Mouse (Mus musculus): ENCODE data around the gene Tbc1d30. TPM values are rescaled to one million over a fixed set of nuclear protein-coding genes. Genes with fewer than 3 reads are reported as not detected.
A peak's percentile ranks its signal among the peaks of the same experiment; 100 is the strongest.

Gene Tbc1d30
- total RNA-seq (2022), result 10 to 100 TPM in 1 of 4 experiments, 1 to 10 TPM in 3; 3.2 to 11.0 (median 7.9) TPM

DNA sequence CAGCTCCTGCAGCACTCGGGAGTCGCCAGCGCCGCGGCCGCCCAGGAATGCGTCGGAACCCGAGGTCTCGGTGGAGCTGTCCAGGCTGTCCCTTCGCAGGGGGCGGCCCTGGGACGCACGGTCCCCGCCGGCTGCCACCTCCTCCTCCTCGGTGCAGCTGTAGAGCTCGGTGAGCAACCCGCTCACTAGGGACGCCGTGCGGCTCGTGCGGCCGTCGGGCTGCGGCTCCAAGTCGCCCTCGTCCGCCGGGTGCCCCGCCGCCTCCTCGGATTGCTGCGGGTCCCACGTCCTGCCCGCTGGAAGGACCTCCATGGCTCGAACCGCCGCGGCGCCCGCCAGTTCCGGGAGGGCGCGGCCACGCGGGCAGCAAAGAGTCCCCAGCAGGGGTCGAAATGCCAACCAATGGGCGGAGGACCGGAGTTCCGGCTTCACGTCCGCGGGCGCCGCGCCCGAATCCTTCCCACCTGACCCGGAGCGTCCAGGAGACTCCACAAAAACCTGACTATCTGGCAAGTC, at the start of gene Tbc1d30:
Gene Tbc1d30 (minus strand): TSS at position 213 of the 516 bp plus-strand sequence.
- DNase-seq, result peak; percentile 46

DNA sequence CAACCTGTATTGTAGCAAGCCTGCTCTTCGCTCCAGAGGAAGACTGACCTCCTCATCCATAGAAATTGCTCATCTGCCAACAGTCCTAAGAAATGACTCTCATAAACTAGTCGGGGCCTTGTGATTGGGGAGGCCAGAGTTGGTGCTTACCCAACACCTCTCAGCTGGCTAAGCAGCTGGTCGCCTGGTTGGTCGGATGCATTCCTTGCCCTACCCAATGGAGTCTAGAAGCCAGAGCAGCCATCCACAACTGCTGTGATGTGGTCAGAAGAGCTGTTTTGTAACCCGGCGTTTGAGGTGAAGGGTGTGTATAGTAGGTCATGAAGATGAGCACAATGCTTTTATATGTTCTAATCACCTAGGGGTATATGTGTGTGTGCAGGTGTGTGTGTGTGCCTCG, 47.5 kb upstream of the Tbc1d30 start:
- no peak for DNase-seq

DNA sequence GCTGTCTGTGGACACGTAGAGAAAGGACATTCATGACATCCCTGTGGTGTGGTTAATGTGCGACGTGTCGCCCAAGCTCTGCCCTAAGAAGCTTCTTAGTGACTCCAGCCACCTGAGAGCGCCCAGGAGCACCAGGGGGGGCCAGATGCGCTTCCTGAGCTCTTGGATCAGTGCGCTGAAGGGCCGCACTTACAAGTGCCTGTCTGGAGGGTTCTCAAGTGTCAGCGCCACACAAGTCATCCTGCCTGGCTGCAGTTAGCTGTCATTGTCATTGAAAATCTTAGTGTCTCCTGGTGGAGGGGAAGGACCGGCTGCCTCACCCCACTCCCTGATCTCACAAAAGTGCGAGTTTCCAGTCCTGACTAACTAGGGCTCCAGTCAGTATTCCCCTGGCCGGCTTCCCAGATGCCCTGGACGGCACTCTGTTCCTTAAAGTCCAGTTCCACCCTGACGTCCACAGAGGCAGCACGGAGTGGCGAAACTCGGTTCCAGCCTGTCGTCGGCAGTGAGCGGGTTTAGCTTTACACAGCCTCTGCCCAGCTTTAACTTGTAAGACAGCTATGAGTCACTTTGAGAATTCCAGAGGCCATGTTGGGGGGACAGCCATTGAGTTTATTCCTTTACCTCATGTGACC, 44.6 kb upstream of the Tbc1d30 start:
- no peak for DNase-seq

DNA sequence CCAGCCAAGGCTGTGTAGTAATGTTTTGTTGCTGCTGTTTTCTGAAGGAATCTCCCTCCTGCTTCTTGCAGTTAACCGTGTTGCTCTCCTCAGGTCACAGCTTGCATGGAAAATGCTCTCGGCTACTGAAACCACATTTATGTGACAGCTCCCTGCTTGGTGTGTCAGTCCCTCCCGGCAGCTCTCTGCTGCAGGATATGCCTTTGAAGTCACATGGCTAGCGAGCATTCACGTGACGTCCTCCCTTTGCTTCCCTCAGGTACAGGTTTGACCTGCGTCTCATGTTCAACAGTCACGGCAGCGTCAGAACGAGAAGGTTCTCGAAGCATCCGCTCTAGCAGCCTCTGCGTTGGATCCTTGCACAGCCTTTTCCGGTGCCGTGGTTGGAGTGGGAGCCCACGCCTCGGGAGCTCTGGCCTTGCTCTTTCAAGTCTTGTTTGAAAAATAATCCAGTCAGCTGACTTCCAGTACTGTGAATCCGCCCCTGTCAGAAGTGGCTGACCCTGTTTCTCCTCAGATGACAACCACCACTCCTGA, 43.8 kb upstream of the Tbc1d30 start:
- peak; percentile 34 for DNase-seq

GRCm38 (mm10) chr10:121394270-121394669, 43.2 kb upstream of the Tbc1d30 start:
- no peak for DNase-seq

DNA sequence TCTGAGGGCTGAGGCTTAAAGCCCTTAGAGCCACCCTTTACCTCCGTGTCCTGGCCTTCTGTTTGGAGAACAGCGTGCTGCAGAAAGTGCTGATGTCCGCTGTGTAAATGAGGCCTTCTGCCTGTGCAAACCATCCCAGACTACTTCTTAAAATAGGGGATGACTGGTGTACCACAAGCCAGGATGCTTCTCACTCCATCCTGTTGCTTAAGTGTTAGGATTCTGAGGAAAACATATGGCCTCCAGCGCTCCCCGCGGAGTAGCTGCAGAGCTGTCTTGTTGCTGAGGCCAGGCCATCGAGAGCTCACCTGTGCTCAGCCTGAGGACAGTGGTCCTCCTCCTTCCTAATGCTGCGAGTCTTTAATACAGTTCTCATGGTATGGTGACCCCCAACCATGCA, 40.8 kb upstream of the Tbc1d30 start:
- no peak for DNase-seq

DNA sequence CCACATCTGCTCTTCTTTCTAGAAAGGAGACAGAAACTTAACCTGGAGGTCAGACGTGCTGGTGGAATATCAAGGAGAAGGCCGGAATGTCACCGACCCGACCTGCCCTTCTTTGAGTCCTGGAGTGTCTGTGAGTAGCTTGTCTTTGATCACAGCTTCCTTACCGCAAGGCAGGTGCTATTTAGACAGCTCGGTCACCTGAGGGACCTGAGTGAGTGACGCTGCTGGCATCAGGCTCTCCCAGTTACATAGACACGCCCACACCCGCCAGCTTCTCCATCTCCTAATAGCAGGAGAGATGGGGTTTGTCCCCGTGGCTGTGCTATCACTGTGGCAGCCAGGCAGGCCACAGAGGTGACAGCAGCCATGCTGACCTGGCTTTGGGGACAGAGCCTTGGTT, 39.5 kb upstream of the Tbc1d30 start:
- no peak for DNase-seq

DNA sequence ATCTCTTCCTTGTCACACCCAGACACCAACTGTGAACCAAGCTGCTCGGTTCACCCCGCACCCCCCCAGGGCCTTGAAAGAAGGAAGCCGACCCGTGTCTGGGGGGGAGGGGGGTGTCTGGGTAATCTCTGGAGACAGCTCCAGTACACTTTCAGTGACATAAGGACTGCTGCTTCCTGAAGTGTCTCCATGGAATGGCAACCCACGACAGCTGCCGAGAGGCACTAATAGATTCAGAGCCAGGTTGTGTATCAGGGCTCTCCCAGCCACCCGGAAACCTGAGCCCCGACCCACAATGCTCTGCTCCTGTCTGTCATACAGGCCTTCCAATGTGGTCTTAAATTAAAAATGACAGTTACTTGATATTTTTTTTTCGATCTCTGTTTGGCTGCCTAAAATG, 35.3 kb upstream of the Tbc1d30 start:
- no peak for DNase-seq

DNA sequence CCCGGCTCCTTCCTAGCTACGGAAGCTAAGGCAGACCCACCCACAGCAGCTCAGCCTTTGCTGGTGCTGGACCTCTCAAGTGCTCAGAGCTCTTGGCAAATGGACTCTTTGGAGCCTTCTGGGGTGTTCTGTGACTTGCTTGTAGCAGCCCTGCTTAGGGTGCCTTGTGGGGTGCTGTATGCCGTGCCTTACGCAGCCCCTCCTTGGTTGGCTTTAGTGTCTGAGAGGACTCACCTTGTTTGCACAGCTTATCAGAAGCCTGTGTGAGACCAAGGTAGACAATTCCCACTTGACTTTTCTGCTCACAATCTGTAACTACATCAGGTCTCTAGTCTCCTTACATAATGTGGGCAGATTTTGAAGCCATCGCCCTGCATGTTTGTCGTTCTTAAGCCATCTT, 34.6 kb upstream of the Tbc1d30 start:
- no peak for DNase-seq

DNA sequence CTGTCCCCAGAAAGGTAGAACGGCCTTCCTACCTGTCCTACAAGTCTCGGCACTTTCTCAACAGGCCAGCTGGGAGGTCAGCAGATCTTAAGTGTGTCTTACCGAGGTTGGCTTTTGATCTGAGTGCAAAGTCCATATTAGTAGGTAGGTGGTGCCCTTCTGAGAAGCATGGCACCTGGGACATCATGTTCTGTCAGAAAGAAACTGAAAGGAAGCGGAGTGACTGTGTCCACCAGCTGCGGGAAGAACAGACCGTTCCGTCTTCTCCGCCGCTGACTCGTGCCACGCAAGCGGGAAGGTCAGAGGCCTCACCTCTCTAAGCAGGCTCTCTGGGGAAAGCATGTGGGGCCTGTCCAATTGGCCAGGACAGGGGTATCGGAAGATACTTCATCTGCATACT, 33.6 kb upstream of the Tbc1d30 start:
- DNase-seq, result no peak

- no peak for DNase-seq
These were observed 30.2 kb upstream of the Tbc1d30 start for GRCm38 (mm10) chr10:121381280-121381679.

- no peak for DNase-seq
These were observed 28.3 kb upstream of the Tbc1d30 start for GRCm38 (mm10) chr10:121379387-121379786.

- DNase-seq, result no peak
These were observed 25.6 kb upstream of the Tbc1d30 start for GRCm38 (mm10) chr10:121376530-121377271.

DNA sequence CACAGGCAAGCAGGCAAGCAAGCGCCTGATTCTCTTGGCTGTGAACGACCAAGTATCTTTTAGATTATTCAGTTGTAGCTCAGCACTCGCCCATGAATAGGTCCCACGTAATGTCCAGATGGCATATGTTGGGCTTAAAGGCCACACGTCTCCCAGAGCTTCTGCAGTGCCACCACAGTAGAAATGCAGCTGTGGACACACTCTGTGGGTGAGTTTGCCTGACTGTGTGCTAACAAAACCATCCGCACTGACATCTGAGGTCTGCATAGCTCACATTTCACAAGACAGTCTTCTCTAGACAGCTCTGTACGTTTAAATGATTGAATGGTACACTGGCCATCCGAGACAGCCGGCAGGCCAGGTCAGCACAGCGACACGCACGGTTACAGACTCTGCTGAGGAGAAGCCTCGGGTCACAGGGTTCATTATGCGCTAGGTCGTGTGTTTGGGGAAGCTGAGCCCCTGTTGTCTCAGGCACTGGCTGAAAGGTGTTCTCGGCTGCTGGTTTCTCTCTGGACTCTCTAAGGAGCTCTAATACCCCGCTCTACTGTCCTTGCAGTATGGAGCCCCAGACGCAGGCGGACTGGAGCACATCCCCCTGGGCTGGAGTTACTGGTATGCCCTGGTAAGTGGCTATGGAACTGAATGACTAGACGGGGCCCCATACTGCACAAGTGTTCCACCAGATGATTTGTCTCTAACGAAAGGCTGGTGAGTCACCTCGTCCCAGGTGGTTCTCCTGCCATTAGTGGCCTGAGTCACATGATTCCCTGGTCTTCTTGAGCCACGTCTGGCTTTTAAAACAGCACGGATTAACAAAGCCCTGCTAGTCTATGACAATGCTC, 24.8 kb upstream of the Tbc1d30 start:
- no peak for DNase-seq

GRCm38 (mm10) chr10:121374693-121375620, 23.9 kb upstream of the Tbc1d30 start:
- no peak for DNase-seq

GRCm38 (mm10) chr10:121374013-121374412, 22.9 kb upstream of the Tbc1d30 start:
- DNase-seq, result no peak

GRCm38 (mm10) chr10:121370777-121371176, 19.7 kb upstream of the Tbc1d30 start:
- DNase-seq, result no peak

GRCm38 (mm10) chr10:121368783-121369465, 17.8 kb upstream of the Tbc1d30 start:
- DNase-seq, result no peak

GRCm38 (mm10) chr10:121367780-121368179, 16.7 kb upstream of the Tbc1d30 start:
- DNase-seq, result no peak

DNA sequence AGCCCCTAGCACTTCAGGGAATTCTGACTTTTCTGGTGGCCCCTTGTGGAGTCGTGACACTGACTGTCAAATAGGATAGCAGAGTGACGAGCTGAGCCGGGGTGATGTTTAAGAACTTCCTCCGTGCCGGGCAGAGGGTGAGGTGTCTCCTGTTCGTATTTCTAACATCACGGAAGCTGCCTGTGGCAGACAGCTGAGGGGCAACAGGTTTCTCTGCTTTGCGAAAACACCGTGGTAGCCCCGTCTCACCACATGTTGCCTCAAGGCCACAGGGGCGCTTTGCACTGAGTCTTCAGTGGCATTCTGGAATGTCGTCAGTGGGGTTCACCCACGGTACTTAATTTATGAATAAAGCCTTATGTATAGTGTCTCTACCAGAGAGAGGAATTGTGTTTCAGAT, 16.2 kb upstream of the Tbc1d30 start:
- DNase-seq, result no peak

- peak; percentile 49 for DNase-seq
These were observed 14.7 kb upstream of the Tbc1d30 start for GRCm38 (mm10) chr10:121365781-121366272.
